Mouse (Mus musculus): ENCODE measurements at regions not wholly inside any gene's neighbourhood (a gene's known extent, or its start where the extent isn't known, plus 50 kb on each side); places are given as distances from the start of the nearest gene placed in this dataset.

GRCm38 (mm10) chr13:110580570-110580969 lies 185.7 kb downstream of the Plk2 start:
- H3K27me3 ChIP-seq (replicated peaks; ENCODE audit: control insufficient read depth, insufficient read depth, low read length), result no peaks in the 10 kb centered on the region

GRCm38 (mm10) chr13:110584765-110585164 lies 189.9 kb downstream of the Plk2 start:
- Histone ChIP-seq H3K36me3 (ENCODE audit: control insufficient read depth, insufficient read depth, low read length) (no peaks in the 10 kb centered on the region), H3K4me1 (ENCODE audit: control insufficient read depth, insufficient read depth, low read length) (no peaks in the 10 kb centered on the region), H3K4me3 (ENCODE audit: insufficient read depth, low read depth, low read length) (no peak overlapping the region), H3K27ac (ENCODE audit: insufficient read depth, low read depth, low read length) (no peak overlapping the region), H3K27me3 (replicated peaks; ENCODE audit: control insufficient read depth, insufficient read depth, low read length) (no peaks in the 10 kb centered on the region)
- TF ChIP-seq POLR2A (IDR thresholded peaks at IDR 0.05; ENCODE audit: low read depth, low read length) (no peak), CTCF (conservative IDR thresholded peaks at IDR 0.05; ENCODE audit: insufficient read depth, insufficient read length, low read depth, low read length) (no peak)
- DNase-seq, result no peak
- 85% methylated on average over 10 of the region's 10 CpGs for WGBS

More at GRCm38 (mm10) chr13:110580570-110580969, 185.7 kb downstream of the Plk2 start:
- no peak for DNase-seq
- Histone ChIP-seq H3K4me1 (ENCODE audit: control insufficient read depth, insufficient read depth, low read length) (peaks cover 4% of the 10 kb centered on the region; the same call in 1 of the 2 replicates), H3K27ac (ENCODE audit: insufficient read depth, low read depth, low read length) (no peak overlapping the region), H3K4me3 (ENCODE audit: insufficient read depth, low read depth, low read length) (no peak overlapping the region), H3K36me3 (ENCODE audit: control insufficient read depth, insufficient read depth, low read length) (no peaks in the 10 kb centered on the region)
- TF ChIP-seq CTCF (conservative IDR thresholded peaks at IDR 0.05; ENCODE audit: insufficient read depth, insufficient read length, low read depth, low read length) (no peak), POLR2A (IDR thresholded peaks at IDR 0.05; ENCODE audit: low read depth, low read length) (no peak)
- 80% methylated on average over 5 of the region's 5 CpGs for WGBS

- H3K4me3 ChIP-seq (ENCODE audit: insufficient read depth, low read depth, low read length), result no peak overlapping the region
- no peaks in the 10 kb centered on the region for H3K4me1 ChIP-seq (ENCODE audit: control insufficient read depth, insufficient read depth, low read length)
- no peak for TF ChIP-seq POLR2A (IDR thresholded peaks at IDR 0.05; ENCODE audit: low read depth, low read length)
- TF ChIP-seq CTCF (conservative IDR thresholded peaks at IDR 0.05; ENCODE audit: insufficient read depth, insufficient read length, low read depth, low read length), result no peak
- no peaks in the 10 kb centered on the region for H3K27me3 ChIP-seq (replicated peaks; ENCODE audit: control insufficient read depth, insufficient read depth, low read length)
- no peak overlapping the region for H3K27ac ChIP-seq (ENCODE audit: insufficient read depth, low read depth, low read length)
- H3K36me3 ChIP-seq (ENCODE audit: control insufficient read depth, insufficient read depth, low read length), result no peaks in the 10 kb centered on the region
- WGBS, result 93% methylated on average over 3 of the region's 3 CpGs
- no peak for DNase-seq
Measured at GRCm38 (mm10) chr13:110594630-110595029, 199.8 kb downstream of the Plk2 start.

- TF ChIP-seq POLR2A (IDR thresholded peaks at IDR 0.05; ENCODE audit: low read depth, low read length) (no peak), CTCF (conservative IDR thresholded peaks at IDR 0.05; ENCODE audit: insufficient read depth, insufficient read length, low read depth, low read length) (no peak)
- peak; percentile 8 for DNase-seq
- H3K27ac ChIP-seq (ENCODE audit: insufficient read depth, low read depth, low read length), result no peak overlapping the region
- no peaks in the 10 kb centered on the region for H3K36me3 ChIP-seq (ENCODE audit: control insufficient read depth, insufficient read depth, low read length)
- no peak overlapping the region for H3K4me3 ChIP-seq (ENCODE audit: insufficient read depth, low read depth, low read length)
- H3K27me3 ChIP-seq (replicated peaks; ENCODE audit: control insufficient read depth, insufficient read depth, low read length), result no peaks in the 10 kb centered on the region
- WGBS, result 83% methylated on average over 3 of the region's 3 CpGs
- H3K4me1 ChIP-seq (ENCODE audit: control insufficient read depth, insufficient read depth, low read length), result no peaks in the 10 kb centered on the region
Measured at GRCm38 (mm10) chr13:110599666-110600065, 204.8 kb downstream of the Plk2 start.

DNA sequence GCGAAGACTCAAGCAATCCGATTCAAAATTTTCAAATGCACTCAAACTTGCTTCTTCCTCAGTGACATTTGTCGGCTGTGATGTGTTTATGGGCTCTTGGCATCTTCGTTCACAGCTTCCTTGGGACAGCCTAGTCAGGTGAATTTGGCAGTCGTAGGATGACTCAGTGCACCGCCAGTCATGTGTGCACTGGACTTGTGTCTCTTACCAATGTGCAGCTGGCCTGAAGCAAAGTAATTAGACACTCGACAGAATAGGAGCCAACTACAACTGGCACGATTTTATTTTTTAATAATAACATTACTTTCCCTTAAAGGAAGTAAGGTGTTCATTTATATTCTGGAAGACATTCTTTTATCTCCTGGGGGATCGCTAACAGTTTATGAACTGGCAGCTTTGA lies 205.5 kb downstream of the Plk2 start:
- no peaks in the 10 kb centered on the region for H3K36me3 ChIP-seq (ENCODE audit: control insufficient read depth, insufficient read depth, low read length)
- DNase-seq, result peak; percentile 38
- H3K27ac ChIP-seq (ENCODE audit: insufficient read depth, low read depth, low read length), result no peak overlapping the region
- H3K27me3 ChIP-seq (replicated peaks; ENCODE audit: control insufficient read depth, insufficient read depth, low read length), result no peaks in the 10 kb centered on the region
- no peaks in the 10 kb centered on the region for H3K4me1 ChIP-seq (ENCODE audit: control insufficient read depth, insufficient read depth, low read length)
- WGBS, result 58% methylated on average over 9 of the region's 9 CpGs
- H3K4me3 ChIP-seq (ENCODE audit: insufficient read depth, low read depth, low read length), result no peak overlapping the region
- TF ChIP-seq CTCF (conservative IDR thresholded peaks at IDR 0.05; ENCODE audit: insufficient read depth, insufficient read length, low read depth, low read length) (no peak), POLR2A (IDR thresholded peaks at IDR 0.05; ENCODE audit: low read depth, low read length) (no peak)

- Histone ChIP-seq H3K27ac (ENCODE audit: insufficient read depth, low read depth, low read length) (no peak overlapping the region), H3K27me3 (replicated peaks; ENCODE audit: control insufficient read depth, insufficient read depth, low read length) (no peaks in the 10 kb centered on the region), H3K36me3 (ENCODE audit: control insufficient read depth, insufficient read depth, low read length) (no peaks in the 10 kb centered on the region), H3K4me1 (ENCODE audit: control insufficient read depth, insufficient read depth, low read length) (no peaks in the 10 kb centered on the region), H3K4me3 (ENCODE audit: insufficient read depth, low read depth, low read length) (no peak overlapping the region)
- TF ChIP-seq CTCF (conservative IDR thresholded peaks at IDR 0.05; ENCODE audit: insufficient read depth, insufficient read length, low read depth, low read length), result no peak
- no peak for TF ChIP-seq POLR2A (IDR thresholded peaks at IDR 0.05; ENCODE audit: low read depth, low read length)
- 26% methylated on average over 5 of the region's 5 CpGs for WGBS
- DNase-seq, result no peak
Measured at GRCm38 (mm10) chr13:110601352-110601751, 206.5 kb downstream of the Plk2 start.

GRCm38 (mm10) chr13:110601840-110602239 lies 207.0 kb downstream of the Plk2 start:
- H3K4me3 ChIP-seq (ENCODE audit: insufficient read depth, low read depth, low read length), result no peak overlapping the region
- no peak overlapping the region for H3K27ac ChIP-seq (ENCODE audit: insufficient read depth, low read depth, low read length)
- no peak for TF ChIP-seq POLR2A (IDR thresholded peaks at IDR 0.05; ENCODE audit: low read depth, low read length)
- no peak for TF ChIP-seq CTCF (conservative IDR thresholded peaks at IDR 0.05; ENCODE audit: insufficient read depth, insufficient read length, low read depth, low read length)
- H3K36me3 ChIP-seq (ENCODE audit: control insufficient read depth, insufficient read depth, low read length), result no peaks in the 10 kb centered on the region
- H3K27me3 ChIP-seq (replicated peaks; ENCODE audit: control insufficient read depth, insufficient read depth, low read length), result no peaks in the 10 kb centered on the region
- 83% methylated on average over 6 of the region's 6 CpGs for WGBS
- no peaks in the 10 kb centered on the region for H3K4me1 ChIP-seq (ENCODE audit: control insufficient read depth, insufficient read depth, low read length)
- no peak for DNase-seq

All from kidney, adult 2 months (tissue).